In genomic region chr2:36034898-36035297, GRCm38 (mm10) we compare ENCODE assay signal across 38 mouse cellular contexts. TPM values are rescaled to one million over a fixed set of nuclear protein-coding genes. Genes with fewer than 3 reads are reported as not detected.
A peak's percentile ranks its signal among the peaks of the same experiment; 100 is the strongest.
DNase-seq lines count a peak whose midpoint lies in the region; ATAC-seq and TF ChIP-seq lines count a peak whose summit lies in the region.
"Had no signal": no experiment of that assay in that cellular context is flagged by ENCODE, and none has a peak within 500 bp of the region (broad histone marks: within the 10 kb centered on the region; RNA-seq: fewer than 3 reads in every experiment).

No protein-coding gene starts in this region.

- DNase-seq in kidney, postnatal 4 days, result no peak
- DNase-seq in forebrain, postnatal 0 days, result no peak
- DNase-seq: adrenal gland, adult 2 months; adrenal gland, postnatal 36 days; cerebellum, adult 8-10 months; cerebellum, postnatal 36 days; embryo, embryonic 11 days; kidney, adult 11 months; layer of hippocampus, adult 9-11 months; liver, embryonic 13.5 days; lung, adult 18-20 months; lung, postnatal 14 days; right cerebral cortex, adult 18-20 months; spleen, adult 18-20 months; thymus, adult 2 months; thymus, postnatal 4 days had no signal

- peak overlapping the region; percentile 68; the same call in 1 of the 2 replicates for H3K27ac ChIP-seq in kidney, embryonic 15.5 days
- peak overlapping the region; percentile 41 for H3K27ac ChIP-seq in bone marrow macrophage, adult 2 months (ENCODE audit: insufficient read depth, low read depth, low read length)
- H3K27ac ChIP-seq in forebrain, postnatal 0 days (ENCODE audit: low read depth, low read length), result no peak overlapping the region
- H3K27ac ChIP-seq: embryonic facial prominence, embryonic 13.5 days; forebrain, embryonic 12.5 days; heart, embryonic 15.5 days; hindbrain, embryonic 15.5 days; limb, embryonic 10.5 days; limb, embryonic 15.5 days; liver, embryonic 13.5 days; midbrain, embryonic 12.5 days; neural tube, embryonic 12.5 days had no signal

- no peak for TF ChIP-seq POLR2A in bone marrow macrophage, adult 2 months (IDR thresholded peaks at IDR 0.05; ENCODE audit: borderline replicate concordance, low read depth, low read length)

- WGBS in kidney, embryonic 15.5 days, result 74% methylated on average over 7 of the region's 7 CpGs
- WGBS in forebrain, postnatal 0 days, result 92% methylated on average over 7 of the region's 7 CpGs

- no peak for TF ChIP-seq CTCF in bone marrow macrophage, adult 2 months (IDR thresholded peaks at IDR 0.05; ENCODE audit: low read depth, low read length)
- TF ChIP-seq CTCF in forebrain, postnatal 0 days (IDR thresholded peaks at IDR 0.05; ENCODE audit: low read depth), result no peak

- H3K9me3 ChIP-seq in kidney, embryonic 15.5 days (replicated peaks), result no peaks in the 10 kb centered on the region
- H3K9me3 ChIP-seq in forebrain, postnatal 0 days (ENCODE audit: low read length), result 0 out of 2 replicates have a peak, but pooled peaks cover 4% of the 10 kb centered on the region
- H3K9me3 ChIP-seq: embryonic facial prominence, embryonic 13.5 days; forebrain, embryonic 12.5 days; heart, embryonic 15.5 days; hindbrain, embryonic 15.5 days; limb, embryonic 10.5 days; limb, embryonic 15.5 days; liver, embryonic 13.5 days; midbrain, embryonic 12.5 days; neural tube, embryonic 12.5 days had no signal

- no peak overlapping the region for H3K9ac ChIP-seq in kidney, embryonic 15.5 days
- no peak overlapping the region for H3K9ac ChIP-seq in forebrain, postnatal 0 days
- H3K9ac ChIP-seq: embryonic facial prominence, embryonic 13.5 days; forebrain, embryonic 12.5 days; heart, embryonic 15.5 days; hindbrain, embryonic 15.5 days; limb, embryonic 15.5 days; liver, embryonic 13.5 days; midbrain, embryonic 12.5 days; neural tube, embryonic 12.5 days had no signal

- no peaks in the 10 kb centered on the region for H3K27me3 ChIP-seq in kidney, embryonic 15.5 days
- H3K27me3 ChIP-seq in forebrain, postnatal 0 days (ENCODE audit: insufficient read depth, low read length), result no peaks in the 10 kb centered on the region
- H3K27me3 ChIP-seq: CH12.LX; embryonic facial prominence, embryonic 13.5 days; forebrain, embryonic 12.5 days; heart, embryonic 15.5 days; hindbrain, embryonic 15.5 days; limb, embryonic 15.5 days; liver, embryonic 13.5 days; midbrain, embryonic 12.5 days; neural tube, embryonic 12.5 days had no signal

- ATAC-seq in kidney, embryonic 15.5 days (replicated peaks; ENCODE audit: low FRiP score), result no peak
- peak; percentile 43; the same call in 1 of the 2 replicates for ATAC-seq in common myeloid progenitor, adult 5-6 weeks (replicated peaks; ENCODE audit: low read depth, poor library complexity, severe bottlenecking)
- ATAC-seq in megakaryocyte progenitor cell, adult 5-6 weeks (replicated peaks; ENCODE audit: poor library complexity), result peak; percentile 33
- no peak for ATAC-seq in forebrain, postnatal 0 days
- ATAC-seq: activated CD4-positive, CD25-positive, alpha-beta regulatory T cell, adult 4 months; inflammation-experienced regulatory T-cells, adult 6 months had no signal

- peaks cover 19% of the 10 kb centered on the region for H3K4me1 ChIP-seq in kidney, embryonic 15.5 days
- peaks cover 22% of the 10 kb centered on the region for H3K4me1 ChIP-seq in bone marrow macrophage, adult 2 months (ENCODE audit: control insufficient read depth, insufficient read depth, low read length)
- H3K4me1 ChIP-seq in forebrain, postnatal 0 days (ENCODE audit: insufficient read depth), result no peaks in the 10 kb centered on the region
- H3K4me1 ChIP-seq: embryonic facial prominence, embryonic 13.5 days; hindbrain, embryonic 15.5 days; limb, embryonic 15.5 days; midbrain, embryonic 12.5 days; neural tube, embryonic 12.5 days had no signal

- no peak overlapping the region for H3K4me3 ChIP-seq in kidney, embryonic 15.5 days (replicated peaks)
- H3K4me3 ChIP-seq in bone marrow macrophage, adult 2 months (ENCODE audit: insufficient read depth, low read length), result no peak overlapping the region
- H3K4me3 ChIP-seq in forebrain, postnatal 0 days (ENCODE audit: low read depth, low read length), result no peak overlapping the region
- H3K4me3 ChIP-seq: embryonic facial prominence, embryonic 13.5 days; erythroblast, embryonic 14.5 days; forebrain, embryonic 12.5 days; heart, embryonic 15.5 days; hindbrain, embryonic 15.5 days; limb, embryonic 10.5 days; limb, embryonic 15.5 days; liver, embryonic 13.5 days; midbrain, embryonic 12.5 days; myocyte; neural tube, embryonic 12.5 days had no signal

- no peak overlapping the region for H3K4me2 ChIP-seq in kidney, embryonic 15.5 days
- no peak overlapping the region for H3K4me2 ChIP-seq in forebrain, postnatal 0 days (ENCODE audit: low read depth)
- H3K4me2 ChIP-seq: embryonic facial prominence, embryonic 13.5 days; forebrain, embryonic 12.5 days; heart, embryonic 15.5 days; hindbrain, embryonic 15.5 days; limb, embryonic 15.5 days; liver, embryonic 13.5 days; midbrain, embryonic 12.5 days; neural tube, embryonic 12.5 days had no signal

- H3K36me3 ChIP-seq in kidney, embryonic 15.5 days, result peaks cover 49% of the 10 kb centered on the region
- peaks cover 37% of the 10 kb centered on the region for H3K36me3 ChIP-seq in forebrain, postnatal 0 days (ENCODE audit: insufficient read depth)

RNA-seq across cellular contexts. Expression of gene Ndufa8, which starts 14.3 kb away (rescaled TPM):
- 252 and 254 TPM in 2 replicates for polyA plus RNA-seq in kidney, embryonic 15.5 days (2015; fragmentation: Nextera tagmentation; extraction: Ambion mirVana)
- polyA plus RNA-seq in bone marrow macrophage, adult 2 months (2012; ENCODE audit: insufficient read depth, insufficient read length, missing spikeins), result 86.4 and 92.4 TPM in 2 replicates
- total RNA-seq in common myeloid progenitor, adult 5-6 weeks (2017), result 50.7 and 59.9 TPM in 2 replicates
- total RNA-seq in megakaryocyte progenitor cell, adult 5-6 weeks (2015), result 85.0 and 100 TPM in 2 replicates
- total RNA-seq in megakaryocyte progenitor cell, adult 5-6 weeks (2017), result 42.4 and 53.3 TPM in 2 replicates
- 74.0 and 111 TPM in 2 replicates for total RNA-seq in forebrain, postnatal 0 days (2014; rRNA removed)
- polyA plus RNA-seq in forebrain, postnatal 0 days (2015; fragmentation: Nextera tagmentation; extraction: Ambion mirVana), result 333 and 372 TPM in 2 replicates

RNA-seq across cellular contexts. Expression of gene Morn5, which starts 14.4 kb away (rescaled TPM):
- 0.40 and 0.91 TPM in 2 replicates for polyA plus RNA-seq in kidney, embryonic 15.5 days (2015; fragmentation: Nextera tagmentation; extraction: Ambion mirVana)
- polyA plus RNA-seq in bone marrow macrophage, adult 2 months (2012; ENCODE audit: insufficient read depth, insufficient read length, missing spikeins), result not detected in 2 replicates
- not detected in 2 replicates for total RNA-seq in common myeloid progenitor, adult 5-6 weeks (2017)
- not detected in 2 replicates for total RNA-seq in megakaryocyte progenitor cell, adult 5-6 weeks (2015)
- total RNA-seq in megakaryocyte progenitor cell, adult 5-6 weeks (2017), result not detected in 2 replicates
- 1.0 and 2.2 TPM in 2 replicates for total RNA-seq in forebrain, postnatal 0 days (2014; rRNA removed)
- 3.9 and 4.4 TPM in 2 replicates for polyA plus RNA-seq in forebrain, postnatal 0 days (2015; fragmentation: Nextera tagmentation; extraction: Ambion mirVana)
- total RNA-seq: adrenal gland, adult 2 months; ES-E14; gastrocnemius, postnatal 4 days; heart, postnatal 4 days had no signal
- polyA plus RNA-seq: activated CD4-positive, CD25-positive, alpha-beta regulatory T cell, adult 4 months; adrenal gland, adult 2 months; embryonic facial prominence, embryonic 13.5 days; erythroblast, embryonic 14.5 days; inflammation-experienced regulatory T-cells, adult 6 months; kidney, embryonic 14.5 days; large intestine, adult 2 months; limb, embryonic 15.5 days; liver, embryonic 13.5 days had no signal

RNA-seq across cellular contexts. Expression of gene Ttll11, which starts 55.2 kb away (rescaled TPM):
- polyA plus RNA-seq in kidney, embryonic 15.5 days (2015; fragmentation: Nextera tagmentation; extraction: Ambion mirVana), result 0.36 and 0.88 TPM in 2 replicates
- not detected in 2 replicates for polyA plus RNA-seq in bone marrow macrophage, adult 2 months (2012; ENCODE audit: insufficient read depth, insufficient read length, missing spikeins)
- total RNA-seq in common myeloid progenitor, adult 5-6 weeks (2017), result 0.55 TPM in 1 of 2 replicates, not detected in the other
- not detected in 2 replicates for total RNA-seq in megakaryocyte progenitor cell, adult 5-6 weeks (2015)
- total RNA-seq in megakaryocyte progenitor cell, adult 5-6 weeks (2017), result 0.04 TPM in 1 of 2 replicates, not detected in the other
- total RNA-seq in forebrain, postnatal 0 days (2014; rRNA removed), result 6.9 and 9.2 TPM in 2 replicates
- 6.4 and 7.2 TPM in 2 replicates for polyA plus RNA-seq in forebrain, postnatal 0 days (2015; fragmentation: Nextera tagmentation; extraction: Ambion mirVana)
- polyA plus RNA-seq: activated CD4-positive, CD25-positive, alpha-beta regulatory T cell, adult 4 months; inflammation-experienced regulatory T-cells, adult 6 months had no signal

Comparison
In these comparisons a context has a peak if more than half of its experiments do, and no peak if none do; other contexts are left out.
1. ATAC-seq: peak in common myeloid progenitor, adult 5-6 weeks (single experiment) and megakaryocyte progenitor cell, adult 5-6 weeks (single experiment); none in kidney, embryonic 15.5 days (single experiment) and forebrain, postnatal 0 days (single experiment).